Mouse (Mus musculus) limb, embryonic 11.5 days (tissue): Measurements from ENCODE around the gene Hnrnpl. TPM values are rescaled to one million over a fixed set of nuclear protein-coding genes. Genes with fewer than 3 reads are reported as not detected.
"Not testable (repeated sequence)": the region's sequence is repeated elsewhere in the genome, so short reads cannot be mapped to it uniquely, and the experiment has no call there.

ENCODE experiments used
- ATAC-seq: fragments of 200-750 bp; cut with Nextera tagmentation; 2 replicates; pipeline ENCODE4 v1.8.0; 2017; ENCODE audit warnings: low read depth; ENCODE audit not compliant: insufficient number of reproducible peaks, low FRiP score, low TSS enrichment
- DNase-seq: peaks from one replicate; pipeline ENCODE4 v3.0.0-alpha.2; 2015; ENCODE audit warnings: low spot score
- H3K27ac ChIP-seq: fragments of 300-500 bp; sonication (generic); replicated peaks from 2 replicates; pipeline ENCODE4 v1.5.1; 2014; ENCODE audit warnings: low read depth, mild to moderate bottlenecking, low read length
- H3K27me3 ChIP-seq: fragments of 300-500 bp; sonication (generic); 2 replicates; pipeline ENCODE4 v1.6.1; 2014; ENCODE audit warnings: mild to moderate bottlenecking, low read length, mixed read lengths; ENCODE audit not compliant: control insufficient read depth, insufficient read depth
- H3K36me3 ChIP-seq: fragments of 300-500 bp; sonication (generic); 2 replicates; pipeline ENCODE4 v1.6.1; 2014; ENCODE audit warnings: mild to moderate bottlenecking, low read length, moderate library complexity, mixed read lengths; ENCODE audit not compliant: control insufficient read depth, insufficient read depth
- H3K4me1 ChIP-seq: fragments of 300-500 bp; sonication (generic); 2 replicates; pipeline ENCODE4 v1.6.1; 2014; ENCODE audit warnings: low read length, mixed read lengths; ENCODE audit not compliant: control insufficient read depth, insufficient read depth
- H3K4me2 ChIP-seq: fragments of 300-500 bp; sonication (generic); 2 replicates; pipeline ENCODE4 v1.6.1; 2014; ENCODE audit warnings: low read depth, mild to moderate bottlenecking, moderate library complexity; ENCODE audit not compliant: severe bottlenecking
- H3K4me3 ChIP-seq: fragments of 300-500 bp; sonication (generic); 2 replicates; pipeline ENCODE4 v1.5.1; 2014; ENCODE audit warnings: low read depth, low read length
- H3K9ac ChIP-seq: fragments of 300-500 bp; sonication (generic); 2 replicates; pipeline ENCODE4 v1.6.1; 2014; ENCODE audit warnings: mild to moderate bottlenecking, low read length
- H3K9me3 ChIP-seq: fragments of 300-500 bp; sonication (generic); 2 replicates; pipeline ENCODE4 v1.6.1; 2016; ENCODE audit warnings: low read length; ENCODE audit not compliant: control insufficient read depth
- WGBS: fragments of 180-500 bp; shearing (Covaris S2); extraction: QIAGEN DNeasy Blood & Tissue Kit; methylation state at CpG from one replicate; pipeline ENCODE4 v1.1.7; 2014; 5-methylcytosine and 5-hydroxymethylcytosine counted together
- polyA plus RNA-seq: library from polyadenylated mRNA; unstranded; fragments of >200 nt; fragmentation: Nextera tagmentation; extraction: Ambion mirVana; gene quantifications from 2 replicates; pipeline ENCODE4 v1.2.1, GENCODE M21; 2014

Gene Hnrnpl
- polyA plus RNA-seq, 1 experiment from 2014 or later: 362 TPM

- Histone ChIP-seq H3K9me3 (0 out of 2 replicates have a peak, but pooled peaks cover 2% of the 10 kb centered on the region), H3K36me3 (no peaks in the 10 kb centered on the region), H3K9ac (no peak overlapping the region)
Observed at GRCm38 (mm10) chr7:28862817-28863499, 54.6 kb downstream of the Hnrnpl start.

DNA sequence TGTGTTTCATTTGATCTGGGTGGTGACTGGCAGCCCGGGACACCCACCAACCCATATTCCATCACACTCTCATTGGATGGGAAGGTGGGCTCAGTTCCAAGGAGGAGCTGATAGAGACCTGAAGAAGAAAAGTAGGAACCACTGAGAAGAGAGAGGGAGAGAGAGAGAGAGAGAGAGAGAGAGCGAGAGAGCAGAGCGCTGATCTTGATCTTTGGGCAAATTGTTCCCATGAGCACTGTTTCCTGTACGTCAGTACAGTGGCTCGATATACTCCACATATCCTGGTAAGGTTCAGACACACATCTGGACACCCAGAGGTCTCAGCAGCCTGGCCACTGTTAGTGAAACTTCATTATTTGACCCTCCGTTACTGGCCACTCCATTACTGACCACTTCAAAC lies 55.2 kb downstream of the Hnrnpl start, which contains the start of gene Lgals7:
TSS of gene Lgals7 (plus strand) at position 314 of the 400 bp plus-strand sequence.
- H3K4me1 ChIP-seq: 0 out of 2 replicates have a peak, but pooled peaks cover 3% of the 10 kb centered on the region
- no peak within 1 kb of the TSS for H3K4me3 ChIP-seq
- H3K27ac ChIP-seq: no peak within 1 kb of the TSS

More at GRCm38 (mm10) chr7:28862817-28863499, 54.6 kb downstream of the Hnrnpl start:
- Histone ChIP-seq H3K4me3 (no peak overlapping the region), H3K27ac (no peak overlapping the region), H3K4me1 (0 out of 2 replicates have a peak, but pooled peaks cover 3% of the 10 kb centered on the region), H3K4me2 (no peak overlapping the region), H3K27me3 (no peaks in the 10 kb centered on the region)
- DNase-seq (no peak), ATAC-seq (no peak)
- 85% methylated on average over 15 of the region's 15 CpGs for WGBS

DNA sequence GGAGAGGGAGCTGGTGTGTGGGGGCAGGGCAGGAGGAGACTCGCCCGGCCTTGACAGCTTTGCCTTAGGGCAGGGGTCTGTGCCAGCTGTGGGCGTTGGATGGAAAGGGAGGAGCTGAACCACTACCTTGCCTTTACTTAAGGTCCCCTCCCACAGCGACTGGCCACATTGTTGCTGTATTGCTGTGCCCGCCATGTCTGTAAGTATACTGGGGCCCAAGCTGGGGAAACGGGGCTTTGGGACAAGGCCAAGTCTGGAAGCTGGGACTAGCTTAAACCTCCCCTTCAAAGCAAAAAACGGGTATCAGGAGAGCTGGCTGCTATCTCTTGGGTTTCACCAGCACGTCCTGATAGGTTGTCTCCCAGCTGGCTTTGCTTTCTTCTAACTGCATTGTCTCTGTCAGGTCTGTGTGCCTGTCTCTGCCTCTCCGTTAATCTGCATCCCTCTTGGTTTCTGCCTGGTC lies 56.0 kb downstream of the Hnrnpl start:
- H3K27ac ChIP-seq: no peak overlapping the region
- H3K36me3 ChIP-seq: no peaks in the 10 kb centered on the region
- H3K4me1 ChIP-seq: 0 out of 2 replicates have a peak, but pooled peaks cover 3% of the 10 kb centered on the region
- H3K9ac ChIP-seq: no peak overlapping the region
- DNase-seq (no peak), ATAC-seq (no peak)
- H3K4me2 ChIP-seq: no peak overlapping the region
- 0 out of 2 replicates have a peak, but pooled peaks cover 2% of the 10 kb centered on the region for H3K9me3 ChIP-seq
- WGBS: 58% methylated on average over 9 of the region's 9 CpGs
- no peak overlapping the region for H3K4me3 ChIP-seq
- no peaks in the 10 kb centered on the region for H3K27me3 ChIP-seq

More for the DNA sequence above, 55.2 kb downstream of the Hnrnpl start, which contains the start of gene Lgals7:
- Histone ChIP-seq H3K9ac (no peak within 1 kb of the TSS), H3K36me3 (no peaks in the 10 kb centered on the region), H3K27me3 (no peaks in the 10 kb centered on the region), H3K4me2 (no peak within 1 kb of the TSS), H3K9me3 (0 out of 2 replicates have a peak, but pooled peaks cover 2% of the 10 kb centered on the region)
- 85% methylated on average over 6 of the region's 6 CpGs for WGBS
- ATAC-seq: no peak
- no peak for DNase-seq

- no peak for ATAC-seq
- Histone ChIP-seq H3K9me3 (0 out of 2 replicates have a peak, but pooled peaks cover 2% of the 10 kb centered on the region), H3K36me3 (no peaks in the 10 kb centered on the region), H3K27me3 (no peaks in the 10 kb centered on the region), H3K9ac (peak overlapping the region; percentile 32; the same call in 1 of the 2 replicates), H3K27ac (no peak overlapping the region), H3K4me3 (no peak overlapping the region), H3K4me1 (0 out of 2 replicates have a peak, but pooled peaks cover 3% of the 10 kb centered on the region), H3K4me2 (peak overlapping the region; percentile 39)
- 36% methylated on average over 33 of the region's 33 CpGs for WGBS
- DNase-seq: peak; percentile 74
Observed at GRCm38 (mm10) chr7:28865481-28866300, 57.4 kb downstream of the Hnrnpl start.

- no peaks in the 10 kb centered on the region for H3K27me3 ChIP-seq
- 91% methylated on average over 28 of the region's 28 CpGs for WGBS
- no peak overlapping the region for H3K27ac ChIP-seq
- DNase-seq (peak; percentile 32), ATAC-seq (0 out of 2 replicates have a peak, but pooled peaks have one; percentile 36)
- H3K4me1 ChIP-seq: 0 out of 2 replicates have a peak, but pooled peaks cover 3% of the 10 kb centered on the region
- no peak overlapping the region for H3K4me2 ChIP-seq
- no peak overlapping the region for H3K4me3 ChIP-seq
- H3K9me3 ChIP-seq: no peaks in the 10 kb centered on the region
- H3K36me3 ChIP-seq: no peaks in the 10 kb centered on the region
- no peak overlapping the region for H3K9ac ChIP-seq
Observed at GRCm38 (mm10) chr7:28866769-28867507, 58.6 kb downstream of the Hnrnpl start.

GRCm38 (mm10) chr7:28867508-28868340 lies 59.4 kb downstream of the Hnrnpl start:
- H3K27me3 ChIP-seq, H3K9me3 ChIP-seq, H3K4me1 ChIP-seq, H3K36me3 ChIP-seq, H3K4me2 ChIP-seq, H3K4me3 ChIP-seq, H3K9ac ChIP-seq, H3K27ac ChIP-seq, ATAC-seq: not testable (repeated sequence)
- 30% methylated on average over 23 of the region's 23 CpGs for WGBS
- DNase-seq: peak; percentile 81

DNA sequence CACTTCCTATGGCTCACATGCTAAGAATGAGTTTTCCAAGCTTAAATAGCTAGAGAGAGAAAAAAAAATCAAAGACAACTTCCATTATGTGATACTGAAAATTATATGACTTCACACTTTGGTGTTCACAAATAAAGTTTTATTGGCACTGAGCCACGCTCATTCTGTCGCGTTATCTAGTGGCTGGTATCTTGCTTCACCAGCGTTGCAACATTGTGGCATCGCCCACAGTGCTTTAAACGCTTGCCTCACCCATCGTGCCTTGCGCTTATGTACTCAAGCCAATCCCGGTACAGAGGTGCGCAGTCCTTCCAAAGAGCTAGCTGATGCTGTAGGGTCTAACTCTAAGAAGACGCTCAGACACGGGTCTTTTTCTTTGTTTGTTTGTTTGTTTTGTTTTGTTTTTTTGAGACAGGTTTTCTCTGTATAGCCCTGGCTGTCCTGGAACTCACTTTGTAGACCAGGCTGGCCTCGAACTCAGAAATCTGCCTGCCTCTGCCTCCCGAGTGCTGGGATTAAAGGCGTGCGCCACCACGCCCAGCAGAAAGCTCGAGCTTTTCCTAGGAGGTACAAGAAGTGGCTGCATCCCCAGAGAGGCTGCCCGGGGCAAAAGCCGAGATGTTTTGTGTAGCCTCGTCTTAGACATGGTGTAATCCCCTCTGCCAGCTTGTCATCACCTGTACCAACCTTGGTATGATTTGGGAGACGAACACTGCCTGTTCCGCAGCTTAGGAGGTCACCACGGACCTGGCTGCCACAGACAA lies 62.7 kb downstream of the Hnrnpl start:
- Histone ChIP-seq H3K4me2 (no peak overlapping the region), H3K9ac (no peak overlapping the region), H3K27me3 (no peaks in the 10 kb centered on the region), H3K36me3 (no peaks in the 10 kb centered on the region), H3K4me1 (0 out of 2 replicates have a peak, but pooled peaks cover 3% of the 10 kb centered on the region), H3K27ac (no peak overlapping the region), H3K4me3 (no peak overlapping the region), H3K9me3 (no peaks in the 10 kb centered on the region)
- DNase-seq: no peak
- WGBS: 91% methylated on average over 24 of the region's 24 CpGs
- no peak for ATAC-seq
